Mouse (Mus musculus) stomach, embryonic 14.5 days (tissue): ENCODE data around the gene Cxcl12. TPM values are rescaled to one million over a fixed set of nuclear protein-coding genes. Genes with fewer than 3 reads are reported as not detected.

Experiments
- ATAC-seq: fragments of 200-750 bp; cut with Nextera tagmentation; 2 replicates; pipeline ENCODE4 v1.8.0; 2017; ENCODE audit warnings: low read depth, moderate TSS enrichment; ENCODE audit not compliant: insufficient number of reproducible peaks, insufficient read depth, low FRiP score
- H3K27ac ChIP-seq: fragments of 300-500 bp; sonication (generic); 2 replicates; pipeline ENCODE4 v1.5.1; 2014; ENCODE audit warnings: mild to moderate bottlenecking, low read length, moderate library complexity, mixed read lengths
- H3K27me3 ChIP-seq: fragments of 300-500 bp; sonication (generic); 2 replicates; pipeline ENCODE4 v1.6.1; 2014; ENCODE audit warnings: low read length, control low read depth, mixed read lengths; ENCODE audit not compliant: control insufficient read depth, insufficient read depth
- H3K36me3 ChIP-seq: fragments of 300-500 bp; sonication (generic); 2 replicates; pipeline ENCODE4 v1.6.1; 2014; ENCODE audit warnings: mild to moderate bottlenecking, control low read depth, low read length, moderate library complexity, mixed read lengths; ENCODE audit not compliant: control insufficient read depth, insufficient read depth
- H3K4me1 ChIP-seq: fragments of 300-500 bp; sonication (generic); 2 replicates; pipeline ENCODE4 v1.6.1; 2014; ENCODE audit warnings: low read length, control low read depth, mixed read lengths; ENCODE audit not compliant: control insufficient read depth, insufficient read depth
- H3K4me2 ChIP-seq: fragments of 300-500 bp; sonication (generic); replicated peaks from 2 replicates; pipeline ENCODE4 v1.6.1; 2014; ENCODE audit warnings: low read depth, low read length, control low read depth
- H3K4me3 ChIP-seq: fragments of 300-500 bp; sonication (generic); 2 replicates; pipeline ENCODE4 v1.5.1; 2014; ENCODE audit warnings: low read depth, low read length, control low read depth
- H3K9ac ChIP-seq: fragments of 300-500 bp; sonication (generic); replicated peaks from 2 replicates; pipeline ENCODE4 v1.6.1; 2014; ENCODE audit warnings: low read depth, mild to moderate bottlenecking, control low read depth, low read length, moderate library complexity, mixed read lengths
- H3K9me3 ChIP-seq: fragments of 300-500 bp; sonication (generic); 2 replicates; pipeline ENCODE4 v1.6.1; 2016; ENCODE audit warnings: low read depth, low read length, control low read depth; ENCODE audit not compliant: control insufficient read depth
- WGBS: fragments of 180-500 bp; shearing (Covaris S2); extraction: QIAGEN DNeasy Blood & Tissue Kit; methylation state at CpG from one replicate; pipeline ENCODE4 v1.1.7; 2014; 5-methylcytosine and 5-hydroxymethylcytosine counted together
- polyA plus RNA-seq: library from polyadenylated mRNA; unstranded; fragments of >200 nt; fragmentation: Nextera tagmentation; extraction: Ambion mirVana; gene quantifications from 2 replicates; pipeline ENCODE4 v1.2.1, GENCODE M21; 2014

Cxcl12 gene
- polyA plus RNA-seq, 1 experiment from 2014 or later: 180 TPM

GRCm38 (mm10) chr6:117201859-117202258, 33.5 kb downstream of the Cxcl12 start:
- Histone ChIP-seq H3K27me3 (no peaks in the 10 kb centered on the region), H3K27ac (no peak overlapping the region), H3K36me3 (no peaks in the 10 kb centered on the region), H3K4me1 (0 out of 2 replicates have a peak, but pooled peaks cover 4% of the 10 kb centered on the region), H3K9me3 (no peaks in the 10 kb centered on the region), H3K4me3 (no peak overlapping the region), H3K4me2 (no peak overlapping the region), H3K9ac (no peak overlapping the region)
- WGBS: 87% methylated on average over 8 of the region's 8 CpGs
- no peak for ATAC-seq

DNA sequence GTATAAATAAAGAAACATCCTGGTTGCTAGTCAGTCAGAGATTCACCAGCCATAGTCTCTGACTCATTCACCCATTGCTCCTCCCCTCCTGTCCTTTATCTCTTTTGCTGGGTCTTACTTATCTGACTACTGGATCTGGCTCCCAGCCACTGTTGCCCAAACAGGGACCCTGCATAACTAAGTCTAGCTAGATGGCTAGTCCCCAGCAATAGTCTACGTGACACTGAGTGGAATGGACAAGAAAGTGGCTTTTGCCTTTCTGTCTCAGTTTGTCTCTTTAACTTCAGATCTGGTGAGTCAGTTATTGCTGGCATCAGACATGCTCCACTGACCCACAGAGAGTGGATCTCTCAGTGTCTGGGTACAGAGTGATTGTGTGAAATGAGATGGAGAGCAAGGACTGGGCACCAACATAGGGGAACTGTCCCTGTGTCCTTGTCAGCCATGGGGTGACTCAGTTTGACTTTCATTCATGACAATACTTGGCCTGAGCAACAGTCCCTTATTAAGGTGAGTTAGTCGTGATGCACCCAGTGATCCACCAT, 34.6 kb downstream of the Cxcl12 start:
- H3K9me3 ChIP-seq: no peaks in the 10 kb centered on the region
- ATAC-seq: no peak
- no peaks in the 10 kb centered on the region for H3K36me3 ChIP-seq
- H3K4me2 ChIP-seq: no peak overlapping the region
- no peak overlapping the region for H3K4me3 ChIP-seq
- H3K9ac ChIP-seq: no peak overlapping the region
- WGBS: 72% methylated on average over 2 of the region's 2 CpGs
- H3K27ac ChIP-seq: no peak overlapping the region
- no peaks in the 10 kb centered on the region for H3K27me3 ChIP-seq
- 0 out of 2 replicates have a peak, but pooled peaks cover 4% of the 10 kb centered on the region for H3K4me1 ChIP-seq

GRCm38 (mm10) chr6:117204112-117204511, 35.8 kb downstream of the Cxcl12 start:
- Histone ChIP-seq H3K4me1 (0 out of 2 replicates have a peak, but pooled peaks cover 4% of the 10 kb centered on the region), H3K9ac (no peak overlapping the region), H3K27me3 (no peaks in the 10 kb centered on the region), H3K4me2 (no peak overlapping the region), H3K36me3 (no peaks in the 10 kb centered on the region), H3K9me3 (no peaks in the 10 kb centered on the region), H3K27ac (no peak overlapping the region), H3K4me3 (no peak overlapping the region)
- WGBS: 83% methylated on average over 3 of the region's 3 CpGs
- ATAC-seq: no peak

DNA sequence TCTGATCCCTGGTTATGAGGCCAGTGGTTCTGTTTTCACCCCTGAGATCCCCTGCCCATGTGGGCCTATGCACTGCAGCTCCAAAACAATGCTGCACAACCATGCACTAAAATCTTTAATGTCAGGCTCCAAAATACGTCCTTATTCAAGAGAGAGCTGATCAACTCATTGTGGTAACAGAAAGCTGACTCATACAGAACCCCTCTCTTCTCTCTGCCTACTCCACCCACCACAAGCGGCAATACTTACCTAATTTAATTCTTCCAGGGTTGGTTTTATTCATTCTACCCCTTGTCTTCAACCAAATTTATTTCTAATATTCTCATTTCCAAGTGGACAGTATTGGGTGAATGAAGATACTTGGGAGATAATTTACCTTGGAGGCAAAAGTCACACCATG, 38.5 kb downstream of the Cxcl12 start:
- H3K4me3 ChIP-seq: no peak overlapping the region
- 84% methylated on average over 2 of the region's 2 CpGs for WGBS
- H3K9ac ChIP-seq: no peak overlapping the region
- H3K36me3 ChIP-seq: no peaks in the 10 kb centered on the region
- 0 out of 2 replicates have a peak, but pooled peaks cover 5% of the 10 kb centered on the region for H3K4me1 ChIP-seq
- no peak overlapping the region for H3K27ac ChIP-seq
- no peaks in the 10 kb centered on the region for H3K9me3 ChIP-seq
- no peak overlapping the region for H3K4me2 ChIP-seq
- no peak for ATAC-seq
- no peaks in the 10 kb centered on the region for H3K27me3 ChIP-seq

GRCm38 (mm10) chr6:117207289-117207688, 39.0 kb downstream of the Cxcl12 start:
- no peak overlapping the region for H3K9ac ChIP-seq
- H3K27ac ChIP-seq: no peak overlapping the region
- no peaks in the 10 kb centered on the region for H3K36me3 ChIP-seq
- H3K27me3 ChIP-seq: no peaks in the 10 kb centered on the region
- H3K4me2 ChIP-seq: no peak overlapping the region
- WGBS: 89% methylated on average over 1 of the region's 1 CpGs
- no peaks in the 10 kb centered on the region for H3K9me3 ChIP-seq
- H3K4me3 ChIP-seq: no peak overlapping the region
- ATAC-seq: no peak
- 0 out of 2 replicates have a peak, but pooled peaks cover 5% of the 10 kb centered on the region for H3K4me1 ChIP-seq

- ATAC-seq: no peak
- Histone ChIP-seq H3K36me3 (no peaks in the 10 kb centered on the region), H3K27me3 (no peaks in the 10 kb centered on the region), H3K9ac (no peak overlapping the region), H3K9me3 (no peaks in the 10 kb centered on the region), H3K27ac (no peak overlapping the region), H3K4me3 (no peak overlapping the region), H3K4me2 (no peak overlapping the region), H3K4me1 (0 out of 2 replicates have a peak, but pooled peaks cover 5% of the 10 kb centered on the region)
- WGBS: 29% methylated on average over 6 of the region's 6 CpGs
These were observed 41.8 kb downstream of the Cxcl12 start for GRCm38 (mm10) chr6:117210086-117210485.

DNA sequence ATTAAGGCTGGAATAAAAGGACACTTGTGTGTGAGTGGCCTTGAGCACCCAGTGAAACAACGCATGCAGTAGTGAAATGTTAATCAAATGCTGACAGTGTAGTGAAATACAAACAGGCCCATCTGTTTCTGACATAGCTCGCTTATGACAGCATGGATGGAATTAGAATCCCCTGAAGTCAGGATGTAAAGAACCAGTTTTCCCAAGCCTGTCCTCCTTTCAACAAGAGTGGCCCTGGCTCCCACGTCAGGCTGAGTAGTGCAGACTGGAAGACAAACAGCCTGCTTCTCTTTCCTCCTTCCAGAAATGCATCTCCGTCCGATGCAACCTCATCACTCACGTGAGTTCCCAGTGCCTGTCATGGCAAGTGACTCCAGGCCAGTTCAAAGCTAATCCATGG, 42.2 kb downstream of the Cxcl12 start:
- no peak overlapping the region for H3K9ac ChIP-seq
- no peaks in the 10 kb centered on the region for H3K27me3 ChIP-seq
- peak; percentile 37; the same call in 1 of the 2 replicates for ATAC-seq
- H3K4me3 ChIP-seq: no peak overlapping the region
- no peak overlapping the region for H3K4me2 ChIP-seq
- 31% methylated on average over 6 of the region's 6 CpGs for WGBS
- no peaks in the 10 kb centered on the region for H3K9me3 ChIP-seq
- 0 out of 2 replicates have a peak, but pooled peaks cover 5% of the 10 kb centered on the region for H3K4me1 ChIP-seq
- H3K36me3 ChIP-seq: no peaks in the 10 kb centered on the region
- no peak overlapping the region for H3K27ac ChIP-seq

DNA sequence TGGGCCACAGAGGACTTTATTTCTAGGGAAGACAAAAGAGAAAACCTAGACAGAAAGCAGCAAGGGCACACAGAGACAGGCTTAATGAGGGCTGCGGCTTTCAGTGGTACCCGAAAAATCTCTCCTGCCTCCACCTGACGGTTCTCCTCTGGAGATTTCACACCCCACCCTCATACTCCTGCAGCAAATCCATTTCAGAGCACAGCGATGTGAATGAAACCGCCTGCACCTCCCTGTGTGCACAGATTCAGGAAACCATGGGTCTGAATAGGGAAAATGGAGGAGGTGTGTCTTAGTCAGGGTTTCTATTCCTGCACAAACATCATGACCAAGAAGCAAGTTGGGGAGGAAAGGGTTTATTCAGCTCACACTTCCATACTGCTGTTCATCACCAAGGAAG, 46.2 kb downstream of the Cxcl12 start:
- WGBS: 72% methylated on average over 5 of the region's 5 CpGs
- Histone ChIP-seq H3K4me3 (no peak overlapping the region), H3K36me3 (no peaks in the 10 kb centered on the region), H3K27ac (no peak overlapping the region), H3K4me1 (0 out of 2 replicates have a peak, but pooled peaks cover 5% of the 10 kb centered on the region), H3K27me3 (no peaks in the 10 kb centered on the region), H3K4me2 (no peak overlapping the region), H3K9ac (no peak overlapping the region), H3K9me3 (no peaks in the 10 kb centered on the region)
- ATAC-seq: no peak
